Mouse (Mus musculus) midbrain, postnatal 0 days (tissue): Measurements from ENCODE around the gene Fam117b. TPM values are rescaled to one million over a fixed set of nuclear protein-coding genes. Genes with fewer than 3 reads are reported as not detected.
A peak's percentile ranks its signal among the peaks of the same experiment; 100 is the strongest.

Experiments
- ATAC-seq: fragments of 200-750 bp; cut with Nextera tagmentation; 2 replicates; pipeline ENCODE4 v1.8.0; 2017; ENCODE audit warnings: moderate number of reproducible peaks, mild to moderate bottlenecking, moderate TSS enrichment, moderate library complexity; ENCODE audit not compliant: low FRiP score
- DNase-seq: peaks from one replicate; pipeline ENCODE4 v3.0.0-alpha.2; 2015; ENCODE audit warnings: low spot score
- H3K27ac ChIP-seq: fragments of 300-500 bp; sonication (generic); 2 replicates; pipeline ENCODE4 v1.5.1; 2014; ENCODE audit warnings: low read depth, mild to moderate bottlenecking, low read length, mixed read lengths
- H3K27me3 ChIP-seq: fragments of 300-500 bp; sonication (generic); 2 replicates; pipeline ENCODE4 v1.6.1; 2014; ENCODE audit warnings: low read length, control low read depth, mixed read lengths; ENCODE audit not compliant: insufficient read depth
- H3K36me3 ChIP-seq: fragments of 300-500 bp; sonication (generic); 2 replicates; pipeline ENCODE4 v1.6.1; 2014; ENCODE audit warnings: low read length, control low read depth, mixed read lengths; ENCODE audit not compliant: insufficient read depth
- H3K4me1 ChIP-seq: fragments of 300-500 bp; sonication (generic); 2 replicates; pipeline ENCODE4 v1.6.1; 2014; ENCODE audit warnings: mild to moderate bottlenecking, control low read depth, antibody characterized with exemption, low read length, mixed read lengths; ENCODE audit not compliant: insufficient read depth
- H3K4me2 ChIP-seq: fragments of 300-500 bp; sonication (generic); 2 replicates; pipeline ENCODE4 v1.6.1; 2014; ENCODE audit warnings: low read depth, mild to moderate bottlenecking, low read length, mixed read lengths; ENCODE audit not compliant: poor library complexity, severe bottlenecking
- H3K4me3 ChIP-seq: fragments of 300-500 bp; sonication (generic); 2 replicates; pipeline ENCODE4 v1.5.1; 2014; ENCODE audit warnings: low read depth, mild to moderate bottlenecking, low read length, moderate library complexity
- H3K9ac ChIP-seq: fragments of 300-500 bp; sonication (generic); replicated peaks from 2 replicates; pipeline ENCODE4 v1.6.1; 2014; ENCODE audit warnings: mild to moderate bottlenecking, low read length, moderate library complexity, mixed read lengths; ENCODE audit not compliant: poor library complexity, severe bottlenecking
- H3K9me3 ChIP-seq: fragments of 300-500 bp; sonication (generic); 2 replicates; pipeline ENCODE4 v1.6.1; 2016; ENCODE audit warnings: low read length, control low read depth
- CTCF ChIP-seq: IDR thresholded peaks from 2 replicates; pipeline ENCODE4 v1.5.1; 2016; ENCODE audit warnings: antibody characterized with exemption, mild to moderate bottlenecking
- WGBS: fragments of 180-500 bp; shearing (Covaris S2); extraction: QIAGEN DNeasy Blood & Tissue Kit; methylation state at CpG from one replicate; pipeline ENCODE4 v1.1.7; 2014; 5-methylcytosine and 5-hydroxymethylcytosine counted together
- polyA plus RNA-seq: library from polyadenylated mRNA; unstranded; fragments of >200 nt; fragmentation: Nextera tagmentation; extraction: Ambion mirVana; gene quantifications from 2 replicates; pipeline ENCODE4 v1.2.1, GENCODE M21; 2015
- total RNA-seq: library from RNA; depleted of rRNA; stranded (reverse); fragments of >200 nt; gene quantifications from 2 replicates; pipeline ENCODE4 v1.2.3, GENCODE M21; 2014

Gene Fam117b
- total and polyA plus RNA-seq, 2 experiments from 2014 or later: 43.7 to 74.0 TPM

- no peak overlapping the region for H3K4me2 ChIP-seq
- no peak for DNase-seq
- H3K9me3 ChIP-seq: no peaks in the 10 kb centered on the region
- H3K36me3 ChIP-seq: peaks cover 20% of the 10 kb centered on the region
- no peak for ATAC-seq
- H3K27me3 ChIP-seq: no peaks in the 10 kb centered on the region
- H3K9ac ChIP-seq: no peak overlapping the region
- no peaks in the 10 kb centered on the region for H3K4me1 ChIP-seq
- H3K27ac ChIP-seq: no peak overlapping the region
- no peak for TF ChIP-seq CTCF
- H3K4me3 ChIP-seq: no peak overlapping the region
Measured at GRCm38 (mm10) chr1:59986626-59987025, 73.8 kb downstream of the Fam117b start.

DNA sequence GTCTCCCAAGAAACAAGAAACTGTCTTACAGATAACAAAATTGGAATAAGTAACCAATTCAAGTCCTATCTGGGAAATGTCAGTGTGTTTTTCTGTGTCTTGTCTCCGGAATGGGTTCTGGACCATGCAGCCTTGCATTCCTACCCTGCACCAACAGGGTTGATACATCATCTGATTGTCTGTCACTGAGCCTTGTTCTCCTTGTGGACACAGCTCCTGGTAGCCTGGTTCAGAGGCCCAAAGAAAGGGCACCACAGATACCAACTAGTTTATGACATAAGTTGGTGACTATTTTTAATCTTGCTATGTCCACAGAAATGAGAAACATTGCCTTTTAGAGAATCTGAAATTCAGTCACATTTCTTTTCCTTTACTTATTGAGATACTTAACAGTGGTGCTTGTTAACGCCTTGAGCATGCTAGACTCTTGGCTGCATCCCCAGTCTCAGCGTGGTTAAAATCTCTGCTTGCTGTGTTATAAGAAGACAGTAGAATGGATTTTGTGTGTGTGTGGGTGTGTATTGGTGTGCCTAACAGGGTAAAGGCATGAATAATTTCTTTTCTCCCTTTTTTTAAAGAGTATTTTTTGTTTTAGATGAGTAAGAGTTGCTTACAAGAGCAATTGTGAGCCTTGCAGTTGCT, 74.7 kb downstream of the Fam117b start:
- H3K4me1 ChIP-seq: no peaks in the 10 kb centered on the region
- no peak overlapping the region for H3K9ac ChIP-seq
- H3K27ac ChIP-seq: no peak overlapping the region
- TF ChIP-seq CTCF: no peak
- no peaks in the 10 kb centered on the region for H3K27me3 ChIP-seq
- DNase-seq (peak; percentile 2), ATAC-seq (no peak)
- H3K4me2 ChIP-seq: no peak overlapping the region
- WGBS: 81% methylated on average over 3 of the region's 3 CpGs
- H3K4me3 ChIP-seq: no peak overlapping the region
- no peaks in the 10 kb centered on the region for H3K9me3 ChIP-seq
- peaks cover 18% of the 10 kb centered on the region for H3K36me3 ChIP-seq

DNA sequence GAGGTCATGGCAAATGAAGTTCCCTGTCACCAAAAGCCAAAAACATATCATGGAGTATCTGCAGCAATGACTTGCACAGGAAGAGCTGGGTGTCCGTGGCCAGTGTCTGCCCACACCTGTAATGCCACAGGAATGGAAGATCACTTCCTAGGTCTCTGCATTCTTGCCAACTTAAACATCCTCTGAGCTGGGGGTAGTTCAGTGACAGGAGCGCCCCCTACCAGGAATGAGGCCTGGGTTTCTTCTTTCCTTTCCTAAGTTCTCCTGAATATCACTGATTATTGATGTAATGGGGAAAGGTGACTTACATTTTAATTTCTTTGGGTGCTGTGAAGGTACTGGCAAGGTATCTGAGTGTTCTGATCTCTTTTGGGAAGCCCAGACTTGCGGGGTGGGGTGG, 82.8 kb downstream of the Fam117b start:
- no peak; the same call in 1 of the 2 replicates for TF ChIP-seq CTCF
- Histone ChIP-seq H3K27ac (no peak overlapping the region), H3K36me3 (peaks cover 8% of the 10 kb centered on the region; the same call in 1 of the 2 replicates), H3K4me2 (no peak overlapping the region), H3K9me3 (no peaks in the 10 kb centered on the region), H3K27me3 (no peaks in the 10 kb centered on the region), H3K4me1 (no peaks in the 10 kb centered on the region), H3K4me3 (no peak overlapping the region), H3K9ac (no peak overlapping the region)
- ATAC-seq (no peak), DNase-seq (no peak)
- 57% methylated on average over 3 of the region's 3 CpGs for WGBS

DNA sequence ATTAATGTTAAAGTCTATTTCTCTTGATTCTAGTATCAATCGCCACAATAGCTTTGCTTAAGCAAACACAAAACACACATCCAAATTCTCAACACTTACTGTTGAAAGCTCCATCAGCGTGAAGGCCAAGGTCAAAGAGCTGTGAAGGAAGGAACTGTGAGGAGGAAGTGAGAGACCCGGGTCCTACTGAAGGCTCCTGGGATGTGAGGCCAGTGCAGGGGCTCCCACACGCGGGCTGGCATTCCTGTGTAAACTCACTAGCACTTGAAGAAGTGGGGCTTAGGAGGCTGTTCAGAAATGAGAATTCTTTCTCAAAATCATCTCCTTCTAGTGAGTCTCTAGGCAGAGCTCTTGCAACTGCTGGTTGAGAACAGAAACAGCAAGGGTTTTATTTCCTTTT, 84.5 kb downstream of the Fam117b start:
- H3K27me3 ChIP-seq: no peaks in the 10 kb centered on the region
- no peaks in the 10 kb centered on the region for H3K4me1 ChIP-seq
- H3K36me3 ChIP-seq: peaks cover 5% of the 10 kb centered on the region; the same call in 1 of the 2 replicates
- 81% methylated on average over 5 of the region's 5 CpGs for WGBS
- no peak for ATAC-seq
- no peak overlapping the region for H3K4me2 ChIP-seq
- no peak overlapping the region for H3K9ac ChIP-seq
- no peak for DNase-seq
- H3K27ac ChIP-seq: no peak overlapping the region
- TF ChIP-seq CTCF: no peak
- H3K4me3 ChIP-seq: no peak overlapping the region
- H3K9me3 ChIP-seq: no peaks in the 10 kb centered on the region

- H3K36me3 ChIP-seq: no peaks in the 10 kb centered on the region; the same call in 1 of the 2 replicates
- H3K27me3 ChIP-seq: no peaks in the 10 kb centered on the region
- H3K9ac ChIP-seq: no peak overlapping the region
- DNase-seq (peak; percentile 11), ATAC-seq (no peak)
- TF ChIP-seq CTCF: peak; percentile 57
- no peak overlapping the region for H3K27ac ChIP-seq
- H3K4me2 ChIP-seq: no peak overlapping the region
- no peaks in the 10 kb centered on the region for H3K9me3 ChIP-seq
- WGBS: 64% methylated on average over 2 of the region's 2 CpGs
- no peak overlapping the region for H3K4me3 ChIP-seq
- H3K4me1 ChIP-seq: no peaks in the 10 kb centered on the region
Measured at GRCm38 (mm10) chr1:60000319-60000718, 87.5 kb downstream of the Fam117b start.

- Histone ChIP-seq H3K4me3 (no peak overlapping the region), H3K9me3 (no peaks in the 10 kb centered on the region), H3K27ac (no peak overlapping the region), H3K27me3 (no peaks in the 10 kb centered on the region), H3K4me1 (no peaks in the 10 kb centered on the region), H3K9ac (no peak overlapping the region), H3K36me3 (peaks cover 12% of the 10 kb centered on the region), H3K4me2 (no peak overlapping the region)
- no peak for TF ChIP-seq CTCF
- DNase-seq (no peak), ATAC-seq (no peak)
- 91% methylated on average over 10 of the region's 10 CpGs for WGBS
Measured at GRCm38 (mm10) chr1:60007337-60007736, 94.5 kb downstream of the Fam117b start.
